Mouse (Mus musculus) liver, adult 2 months (tissue): Measurements from ENCODE around the gene Ubiad1.
A peak's percentile ranks its signal among the peaks of the same experiment; 100 is the strongest.

ENCODE experiments used
- CTCF ChIP-seq: fragments of 200-500 bp; IDR thresholded peaks from 2 replicates; pipeline ENCODE4 v1.5.1; 2011; ENCODE audit warnings: low read depth, low read length, control low read depth
- POLR2A ChIP-seq: fragments of 200-500 bp; IDR thresholded peaks from 2 replicates; pipeline ENCODE4 v1.6.1; 2011; ENCODE audit warnings: low read length, control low read depth; ENCODE audit not compliant: insufficient read depth; ENCODE audit errors: extremely low read depth

GRCm38 (mm10) chr4:148463208-148463960, 18.8 kb upstream of the Ubiad1 start:
- TF ChIP-seq POLR2A: no peak
- TF ChIP-seq CTCF: peak; percentile 31
